Mouse (Mus musculus): ENCODE data around the gene Trabd2b.

The Trabd2b gene

GRCm38 (mm10) chr4:114399821-114400220 lies 6.7 kb upstream of the Trabd2b start:
- no peak for DNase-seq (ENCODE audit: low read depth)

GRCm38 (mm10) chr4:114401993-114402731 lies 4.4 kb upstream of the Trabd2b start:
- no peak for DNase-seq (ENCODE audit: low read depth)

GRCm38 (mm10) chr4:114405682-114406354 lies 706 bp upstream of the Trabd2b start:
- peak; percentile 86 for DNase-seq (ENCODE audit: low read depth)

GRCm38 (mm10) chr4:114407516-114407915 lies 992 bp downstream of the Trabd2b start:
- DNase-seq (ENCODE audit: low read depth) = no peak

GRCm38 (mm10) chr4:114408298-114408697 lies 1.8 kb downstream of the Trabd2b start:
- DNase-seq (ENCODE audit: low read depth) = no peak

- no peak for DNase-seq (ENCODE audit: low read depth)
Observed at GRCm38 (mm10) chr4:114408890-114409480, 2.5 kb downstream of the Trabd2b start.

- no peak for DNase-seq (ENCODE audit: low read depth)
Observed at GRCm38 (mm10) chr4:114409511-114409910, 3.0 kb downstream of the Trabd2b start.

DNA sequence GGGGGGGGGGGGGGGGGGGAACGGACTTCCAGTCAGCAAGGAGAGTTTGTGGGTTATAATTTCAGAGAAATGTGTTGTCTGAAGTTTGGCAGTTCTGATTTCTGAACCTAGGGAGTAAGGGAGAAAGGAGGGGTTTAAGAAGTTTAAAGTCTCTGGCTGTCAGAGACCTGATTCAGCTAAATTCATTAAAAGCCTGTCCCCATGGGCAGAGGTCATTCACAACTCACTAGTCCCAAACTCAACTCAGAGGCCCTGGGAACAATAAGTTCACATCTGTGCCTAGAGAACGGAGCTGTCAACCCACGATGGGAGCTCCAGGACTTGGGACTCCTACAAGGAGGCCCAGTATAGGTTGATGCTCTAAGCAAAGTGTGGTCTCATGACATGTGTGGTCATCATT lies 3.5 kb downstream of the Trabd2b start:
- no peak for DNase-seq (ENCODE audit: low read depth)

DNA sequence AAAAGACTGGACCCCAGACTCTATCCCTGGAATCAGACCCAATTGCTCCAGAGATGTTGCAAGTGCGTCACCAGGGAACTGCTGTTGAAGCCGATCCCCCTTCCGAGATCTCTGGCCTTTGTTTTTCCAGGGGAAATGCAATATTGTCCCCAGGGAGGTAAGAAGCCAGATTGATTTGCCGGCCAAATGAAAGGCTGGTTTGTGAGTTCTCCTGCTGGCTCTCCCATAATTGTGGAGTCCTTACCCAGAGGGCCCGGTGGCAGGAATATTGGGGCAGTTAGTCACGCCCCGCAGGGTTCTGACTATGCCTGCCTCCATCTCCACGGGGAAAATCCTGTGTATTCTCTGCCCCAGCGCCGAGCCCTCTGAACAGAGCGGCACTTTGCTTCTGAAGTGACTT lies 3.9 kb downstream of the Trabd2b start:
- no peak for DNase-seq (ENCODE audit: low read depth)

- DNase-seq (ENCODE audit: low read depth) = no peak
Observed at GRCm38 (mm10) chr4:114410958-114411661, 4.6 kb downstream of the Trabd2b start.

DNA sequence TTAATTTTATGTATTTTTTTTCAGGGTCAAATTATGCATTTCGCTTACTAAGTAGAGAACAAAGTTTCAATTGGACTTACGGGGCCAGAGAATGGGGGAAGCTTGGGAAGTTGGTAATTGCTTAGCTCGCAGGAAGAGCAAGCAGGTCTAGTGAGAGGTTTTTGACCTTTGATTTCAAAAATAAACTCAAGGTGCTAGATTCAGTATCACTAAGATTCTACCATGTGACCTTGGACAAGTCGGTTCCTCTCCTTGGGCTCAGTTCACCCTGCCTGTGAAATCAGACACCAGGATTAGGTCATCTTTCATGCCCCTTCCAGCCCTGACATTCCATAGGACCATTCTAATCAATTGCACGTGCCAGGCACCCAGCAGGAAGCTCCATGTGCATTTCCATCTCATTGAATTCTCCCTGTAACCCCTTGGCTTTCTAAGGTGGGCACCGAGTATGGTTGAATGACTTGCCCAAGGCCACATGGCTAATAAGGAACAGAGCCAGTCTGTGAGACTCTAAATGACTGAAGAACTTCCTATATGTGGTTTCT lies 5.4 kb downstream of the Trabd2b start:
- DNase-seq (ENCODE audit: low read depth) = no peak

- no peak for DNase-seq (ENCODE audit: low read depth)
Observed at GRCm38 (mm10) chr4:114415925-114416645, 9.6 kb downstream of the Trabd2b start.

- peak; percentile 53 for DNase-seq (ENCODE audit: low read depth)
Observed at GRCm38 (mm10) chr4:114420154-114420553, 13.6 kb downstream of the Trabd2b start.

DNA sequence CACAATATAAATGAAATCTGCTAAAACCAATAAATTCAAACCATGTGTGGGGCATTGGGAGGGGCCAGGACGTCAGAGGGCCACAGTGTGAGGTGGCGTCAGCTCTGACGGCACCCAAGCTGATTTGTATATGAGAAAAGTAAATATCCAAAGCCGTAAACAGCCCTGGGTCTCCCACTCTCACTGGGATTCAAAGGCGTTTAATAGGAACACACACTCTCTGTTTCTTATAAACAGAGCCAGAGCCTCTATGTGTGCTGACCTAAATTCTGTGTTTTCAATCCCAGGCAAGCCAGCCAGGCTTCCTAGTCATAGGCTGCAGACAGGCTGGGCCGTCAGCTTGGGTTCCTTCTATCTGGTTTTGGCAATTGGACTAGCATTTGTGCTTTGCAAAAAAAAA lies 16.6 kb downstream of the Trabd2b start:
- DNase-seq (ENCODE audit: low read depth) = peak; percentile 55

DNA sequence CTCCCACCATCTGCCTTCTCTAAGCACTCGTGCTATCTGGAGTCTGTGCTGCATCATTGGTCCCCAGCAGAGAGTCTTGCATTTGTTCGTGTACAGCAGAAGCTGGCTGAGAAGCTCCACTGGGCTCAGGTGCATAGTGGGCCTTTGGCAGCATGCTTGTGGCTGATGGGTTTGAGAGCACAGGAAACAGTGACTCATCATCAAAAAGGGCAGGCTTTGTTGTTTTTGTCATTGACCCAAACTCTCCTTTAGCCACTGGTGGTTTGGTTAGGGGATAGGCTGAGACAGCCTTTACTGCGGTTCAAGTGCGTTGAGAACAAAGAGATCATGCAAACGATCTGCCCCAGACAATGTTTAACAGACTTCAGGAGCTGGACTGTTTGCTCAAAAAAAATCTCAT lies 19.3 kb downstream of the Trabd2b start:
- peak; percentile 93 for DNase-seq (ENCODE audit: low read depth)

GRCm38 (mm10) chr4:114432742-114433141 lies 26.2 kb downstream of the Trabd2b start:
- no peak for DNase-seq (ENCODE audit: low read depth)

- no peak for DNase-seq (ENCODE audit: low read depth)
Observed at GRCm38 (mm10) chr4:114433440-114433839, 26.9 kb downstream of the Trabd2b start.

DNA sequence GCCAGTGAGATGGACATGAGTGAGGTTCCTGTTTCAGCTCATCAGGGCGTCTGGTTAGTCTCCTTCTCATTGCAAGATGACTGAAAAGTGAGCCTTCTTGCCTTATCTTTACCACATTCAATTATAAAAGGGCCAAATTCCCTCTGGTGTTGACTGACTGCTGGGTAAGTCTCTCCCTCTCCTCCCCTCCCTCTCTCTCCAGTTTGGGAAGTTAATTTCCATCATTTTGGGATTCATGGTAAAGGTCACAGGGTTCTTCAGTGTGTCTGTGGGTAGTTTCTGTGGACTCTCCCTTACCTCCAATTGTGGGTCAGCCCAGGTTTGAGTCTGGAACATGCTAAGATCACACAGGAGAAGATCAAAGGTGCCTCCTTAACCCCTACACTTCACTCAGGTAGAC lies 28.2 kb downstream of the Trabd2b start:
- DNase-seq (ENCODE audit: low read depth) = no peak

- DNase-seq (ENCODE audit: low read depth) = no peak
Observed at GRCm38 (mm10) chr4:114435381-114435780, 28.9 kb downstream of the Trabd2b start.

- DNase-seq (ENCODE audit: low read depth) = no peak
Observed at GRCm38 (mm10) chr4:114438764-114439163, 32.2 kb downstream of the Trabd2b start.

DNA sequence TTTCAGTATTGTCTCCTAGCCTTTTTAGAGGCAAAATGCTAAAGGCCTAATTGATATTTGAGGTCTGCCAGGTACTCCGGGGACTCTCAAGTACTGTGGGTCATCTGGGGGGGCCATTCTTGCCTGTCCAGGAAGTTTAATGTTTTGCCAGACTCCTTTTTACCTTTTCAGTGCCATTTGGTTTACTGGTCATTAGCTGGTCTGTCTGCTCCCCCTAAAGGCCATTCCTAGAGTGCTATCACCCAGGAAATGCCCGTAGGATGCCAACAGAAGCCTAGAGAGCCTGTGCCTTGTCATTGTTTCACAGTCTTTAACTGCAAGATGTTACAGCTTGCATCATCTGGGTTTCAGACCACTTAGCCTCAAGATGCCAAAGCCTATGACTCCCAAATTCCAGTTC lies 35.7 kb downstream of the Trabd2b start:
- no peak for DNase-seq (ENCODE audit: low read depth)

- no peak for DNase-seq (ENCODE audit: low read depth)
Observed at GRCm38 (mm10) chr4:114442661-114443060, 36.1 kb downstream of the Trabd2b start.
